Mouse (Mus musculus) kidney, adult 2 months (tissue): ENCODE measurements around the gene Otop1.

Experiments
- CTCF ChIP-seq: fragments of 200-500 bp; conservative IDR thresholded peaks from 2 replicates; pipeline ENCODE4 v1.5.1; 2011; ENCODE audit warnings: low read depth, mild to moderate bottlenecking, control low read depth, low read length, moderate library complexity, mixed read lengths; ENCODE audit not compliant: insufficient read depth, insufficient read length
- POLR2A ChIP-seq: fragments of 200-500 bp; IDR thresholded peaks from one replicate; pipeline ENCODE4 v1.6.1; 2011; ENCODE audit warnings: low read depth, low read length, control low read depth

DNA sequence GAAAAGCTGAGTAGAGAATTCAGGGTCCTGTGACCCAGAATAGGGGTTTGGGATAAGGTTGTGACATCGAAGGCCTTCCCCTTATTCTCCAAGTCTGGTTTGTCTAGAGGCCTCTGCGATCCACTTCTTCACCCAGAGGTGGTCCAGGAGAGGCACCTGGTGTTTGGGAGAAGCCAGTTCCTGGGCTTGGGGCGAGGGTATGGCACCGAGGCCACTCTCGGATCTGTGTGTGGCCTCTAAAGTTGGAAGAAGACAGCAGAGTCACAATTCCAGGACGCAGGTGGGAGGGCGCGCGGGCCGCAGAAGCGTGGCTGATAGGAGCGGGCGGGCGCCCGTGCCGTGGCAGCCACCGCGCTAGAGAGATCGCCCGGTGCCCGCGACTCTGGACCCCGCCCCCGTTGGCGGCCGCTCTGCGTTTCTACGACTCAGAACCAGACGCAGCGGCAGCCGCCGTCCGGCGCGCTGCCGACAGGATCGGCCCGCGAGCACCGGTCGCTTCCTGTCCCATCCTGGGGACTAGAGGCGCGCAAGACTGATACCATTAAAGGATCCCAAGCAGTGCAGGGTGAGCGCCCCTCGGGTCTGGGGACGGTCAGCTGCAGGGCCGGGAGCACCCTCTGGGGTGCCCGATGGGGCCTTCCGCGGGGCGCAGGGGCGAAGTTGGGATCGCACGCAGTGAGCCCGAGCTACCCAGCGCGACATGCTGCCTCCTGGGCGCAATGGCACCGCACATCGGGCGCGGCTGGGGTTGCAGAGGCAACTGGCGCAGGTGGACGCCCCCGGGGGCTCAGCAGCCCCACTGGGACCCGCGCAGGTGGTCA is 43.4 kb downstream of the Otop1 start, which contains the start of gene Drd5:
- no peak for TF ChIP-seq POLR2A
- TF ChIP-seq CTCF: no peak
